Mouse (Mus musculus) granulocyte monocyte progenitor cell, adult 5-6 weeks (primary cell): ENCODE data around the gene Gm30302. TPM values are rescaled to one million over a fixed set of nuclear protein-coding genes. Genes with fewer than 3 reads are reported as not detected.
A peak's percentile ranks its signal among the peaks of the same experiment; 100 is the strongest.
"Not testable (repeated sequence)": the region's sequence is repeated elsewhere in the genome, so short reads cannot be mapped to it uniquely, and the experiment has no call there.

Experiments used
- ATAC-seq: replicated peaks from 2 replicates; pipeline ENCODE4 v1.8.0; 2016; ENCODE audit warnings: mild to moderate bottlenecking, moderate TSS enrichment, inconsistent platforms; ENCODE audit not compliant: poor library complexity, severe bottlenecking
- total RNA-seq, 2 experiments: library from RNA; stranded (forward) in 1 of 2; stranded (reverse) in 1 of 2; fragments of 200-712, 200-1000 nt in 1 of 2; fragments of >200 nt in 1 of 2; fragmentation: Nextera tagmentation in 1 of 2; gene quantifications; 2 replicates each; pipeline ENCODE4 v1.2.3; 2014 to 2017

Gene Gm30302
- total RNA-seq (2014; fragmentation: Nextera tagmentation) = not detected in 2 replicates
- total RNA-seq (2017) = not detected in 2 replicates

DNA sequence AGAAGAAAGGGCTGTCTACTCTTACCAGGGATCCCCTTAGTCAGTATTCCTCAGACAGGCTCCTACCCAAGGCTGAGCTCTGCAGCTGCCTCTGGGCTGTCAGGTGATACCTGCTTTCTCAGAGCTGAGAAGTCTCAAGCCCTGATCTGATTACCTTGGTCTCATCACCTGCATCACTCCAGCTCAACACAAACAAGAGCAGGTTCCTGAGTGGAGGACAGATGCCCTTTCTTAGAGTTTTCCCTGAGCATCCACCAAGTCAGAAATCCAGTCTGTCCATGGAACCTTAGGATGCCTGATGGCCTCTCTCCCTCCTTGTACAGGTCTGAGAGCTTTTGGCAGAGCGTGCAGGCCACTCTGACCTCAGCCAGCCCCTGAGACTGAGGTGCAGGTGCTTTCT, at the start of gene Gm30302:
Gm30302 (minus strand) TSS at position 101 of the 400 bp plus-strand sequence.
- ATAC-seq = no peak

DNA sequence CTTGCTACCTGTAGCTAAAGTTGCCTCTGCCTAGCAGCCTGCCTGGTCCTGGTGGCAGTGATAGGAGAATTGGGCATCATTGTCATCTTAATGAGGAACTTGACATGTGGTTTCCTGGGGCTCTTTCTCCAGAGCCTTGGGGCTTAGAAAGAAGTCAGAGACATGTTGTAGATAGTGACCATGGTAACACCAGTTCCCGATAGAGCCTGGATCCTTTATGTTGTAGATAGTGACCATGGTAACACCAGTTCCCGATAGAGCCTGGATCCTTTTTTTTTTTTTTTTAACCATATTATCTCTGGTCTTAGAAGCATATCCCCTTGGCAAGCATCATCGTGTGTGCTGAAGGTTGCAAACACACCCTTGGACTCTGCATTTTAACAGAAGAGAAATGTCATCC, 48.0 kb upstream of the Gm30302 start:
- peak; percentile 70 for ATAC-seq

DNA sequence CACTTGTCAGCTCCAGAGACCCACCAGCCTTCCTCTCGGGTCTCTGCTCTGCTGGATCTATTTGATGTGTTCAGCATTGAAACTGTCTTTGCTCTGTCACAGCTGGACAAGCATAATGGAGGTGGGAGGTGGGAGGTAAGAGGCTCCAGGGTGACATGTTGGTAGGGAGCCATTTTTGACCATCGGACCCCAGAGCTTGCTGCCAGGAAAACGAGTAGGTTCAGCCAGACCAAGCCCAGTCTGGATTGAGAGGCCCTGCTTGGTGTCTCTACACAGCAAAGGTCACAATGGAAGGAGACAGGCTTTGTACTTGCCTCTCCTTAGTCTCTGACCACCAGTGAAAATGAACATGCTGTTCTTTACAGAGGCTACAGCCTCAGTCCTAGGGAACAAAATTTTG, 47.3 kb upstream of the Gm30302 start:
- ATAC-seq = no peak

DNA sequence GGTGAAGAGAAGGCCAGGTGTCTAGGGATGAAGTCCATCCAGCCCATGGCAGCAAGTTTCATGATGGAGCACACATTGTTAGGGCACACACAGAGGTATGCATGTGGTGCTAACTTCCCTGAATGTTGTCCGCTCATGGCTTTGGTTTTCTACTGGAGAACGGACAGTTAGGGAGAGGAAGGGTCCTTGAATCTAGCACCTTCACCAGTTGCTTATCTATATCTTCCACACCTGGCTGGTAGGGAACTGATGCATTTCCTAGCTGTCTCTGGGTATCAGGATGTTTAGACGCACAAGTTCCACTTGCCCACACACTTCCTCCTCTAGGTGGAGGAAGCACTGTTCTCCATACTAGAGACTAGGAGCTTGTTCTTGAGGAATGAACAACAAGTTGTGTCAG, 46.9 kb upstream of the Gm30302 start:
- no peak for ATAC-seq

DNA sequence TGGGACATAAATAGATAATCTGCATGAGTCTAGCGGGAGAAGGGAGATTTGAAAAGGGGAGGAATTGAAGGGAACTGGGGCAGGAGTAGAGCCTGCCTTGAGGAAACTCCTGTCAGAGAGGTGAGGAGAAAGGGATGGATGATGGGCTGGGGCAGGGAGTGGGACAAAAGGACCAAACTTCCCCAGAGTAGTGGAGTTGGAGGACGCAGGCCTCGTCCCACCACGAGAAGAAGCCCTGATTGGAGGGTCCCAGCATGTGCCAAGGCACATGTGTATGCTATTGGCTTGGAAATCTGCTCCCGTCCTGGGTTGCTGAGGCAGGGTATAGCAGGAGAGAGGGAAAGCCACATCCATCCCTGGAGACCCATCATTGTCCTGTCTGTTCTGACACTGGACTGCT, 45.3 kb upstream of the Gm30302 start:
- no peak for ATAC-seq

DNA sequence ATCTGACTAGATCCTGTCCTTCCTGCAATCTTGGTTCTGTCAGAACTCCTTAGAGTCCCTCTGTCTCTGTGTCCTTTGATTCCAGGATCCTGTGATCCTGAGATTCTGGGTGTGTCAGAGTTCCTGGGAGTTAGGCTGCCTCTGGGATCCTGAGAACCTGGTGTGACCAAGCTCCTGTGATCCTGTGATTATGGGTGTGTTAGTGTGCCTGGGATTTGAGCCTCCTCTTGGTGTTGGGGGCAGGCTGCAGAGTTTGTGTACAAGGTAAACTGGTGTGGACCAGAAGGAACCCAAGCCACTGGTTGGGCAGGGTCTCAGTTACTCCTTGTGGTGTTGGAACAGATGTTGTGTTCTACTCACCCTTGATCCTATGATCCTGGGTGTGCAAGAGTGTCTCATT, 42.4 kb upstream of the Gm30302 start:
- no peak for ATAC-seq

DNA sequence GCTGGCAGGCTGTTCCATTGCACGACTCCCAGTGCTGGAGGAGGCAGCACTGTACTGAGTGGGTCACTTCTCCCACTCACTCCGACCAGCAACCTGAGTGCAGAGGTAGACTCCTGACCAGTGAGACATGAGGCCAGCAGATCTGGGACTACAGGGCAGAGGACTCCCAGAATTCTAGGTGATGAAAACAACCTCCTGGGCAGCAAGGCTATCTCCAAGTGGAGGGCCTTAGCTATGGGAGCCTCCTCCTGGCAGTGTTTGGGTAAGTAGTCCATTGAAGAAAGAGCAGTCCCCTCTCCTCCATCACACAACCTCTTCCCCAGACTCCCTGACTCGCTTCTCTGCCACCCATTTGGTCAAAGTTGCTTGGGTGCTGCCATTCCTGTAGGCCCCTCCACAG, 31.6 kb upstream of the Gm30302 start:
- ATAC-seq = no peak

DNA sequence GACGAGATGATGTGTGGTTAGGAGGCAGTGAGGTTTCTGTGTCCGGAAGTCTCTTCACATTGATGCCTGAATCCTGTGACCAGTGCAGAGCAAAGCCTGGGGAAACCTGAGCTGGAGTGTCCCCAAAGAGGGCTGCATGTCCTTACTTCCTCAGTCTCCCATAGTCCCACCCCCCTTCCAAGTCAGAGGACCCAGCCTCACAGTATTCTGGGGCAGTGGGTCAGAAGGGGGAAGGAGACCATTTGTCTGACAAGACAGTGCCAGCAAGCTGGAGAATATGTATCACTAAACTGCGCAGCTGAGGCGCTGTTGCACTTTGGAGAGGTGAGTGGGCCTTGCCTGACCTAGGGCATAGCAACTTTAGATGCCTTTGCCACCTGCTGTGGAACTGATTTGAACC, 26.5 kb upstream of the Gm30302 start:
- no peak for ATAC-seq

DNA sequence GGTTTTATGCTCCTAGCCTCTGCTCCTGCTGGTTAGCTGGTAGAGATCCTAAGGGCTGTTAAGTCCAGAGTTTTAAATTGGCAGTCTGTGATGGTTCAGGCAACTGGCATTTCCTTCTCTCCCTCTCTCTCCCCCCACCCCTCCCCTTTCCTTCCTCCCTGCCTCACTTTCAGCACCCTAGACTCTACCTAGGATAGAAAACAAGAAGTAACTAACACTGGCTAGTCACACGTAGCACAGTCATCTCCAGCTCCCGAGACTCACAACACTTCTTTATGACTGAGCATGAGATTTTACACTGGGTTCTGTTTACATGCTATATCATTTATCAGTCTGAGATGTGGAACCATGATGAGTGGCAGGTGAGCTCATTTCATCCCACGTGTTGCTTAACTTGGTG, 16.2 kb upstream of the Gm30302 start:
- ATAC-seq = no peak

DNA sequence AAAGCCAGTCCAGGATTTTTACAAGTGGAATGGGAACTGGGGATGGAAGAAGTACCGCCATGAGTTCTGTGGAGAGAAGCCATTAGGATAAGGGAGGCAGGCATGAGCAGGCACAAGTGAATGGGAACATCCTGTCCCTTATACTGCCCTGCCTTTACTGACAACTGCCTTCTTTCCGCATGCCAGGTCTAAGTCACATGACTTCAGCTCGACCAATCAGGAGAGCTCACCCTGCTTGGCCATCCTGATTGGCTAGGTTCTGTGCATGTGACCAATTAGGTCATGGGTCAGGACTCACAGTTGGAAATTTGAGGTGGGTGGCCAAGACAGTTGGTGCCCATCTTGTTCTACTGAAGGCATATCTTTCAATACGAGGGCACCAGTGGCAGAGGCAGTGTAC, 15.6 kb upstream of the Gm30302 start:
- no peak; the same call in 1 of the 2 replicates for ATAC-seq

DNA sequence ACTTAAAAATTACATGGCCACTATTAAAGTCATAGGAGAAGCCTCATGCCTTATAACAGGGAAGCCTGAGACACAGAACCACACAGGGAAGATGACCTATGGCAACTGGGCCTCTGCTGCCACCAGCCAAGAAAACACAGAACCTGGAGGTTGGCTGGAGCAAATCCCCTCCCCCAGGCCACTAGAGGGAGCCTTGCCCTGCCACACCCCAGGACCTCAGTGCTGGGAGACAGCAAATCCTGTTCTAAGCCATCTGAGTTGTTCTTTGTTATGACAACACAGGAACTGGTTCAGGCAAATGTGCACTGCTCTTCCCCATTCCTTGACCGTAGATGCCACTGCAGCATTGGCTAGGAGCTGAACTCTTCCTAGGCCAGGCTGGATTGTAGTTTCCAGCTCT, 8.3 kb upstream of the Gm30302 start:
- peak; percentile 14; the same call in 1 of the 2 replicates for ATAC-seq

DNA sequence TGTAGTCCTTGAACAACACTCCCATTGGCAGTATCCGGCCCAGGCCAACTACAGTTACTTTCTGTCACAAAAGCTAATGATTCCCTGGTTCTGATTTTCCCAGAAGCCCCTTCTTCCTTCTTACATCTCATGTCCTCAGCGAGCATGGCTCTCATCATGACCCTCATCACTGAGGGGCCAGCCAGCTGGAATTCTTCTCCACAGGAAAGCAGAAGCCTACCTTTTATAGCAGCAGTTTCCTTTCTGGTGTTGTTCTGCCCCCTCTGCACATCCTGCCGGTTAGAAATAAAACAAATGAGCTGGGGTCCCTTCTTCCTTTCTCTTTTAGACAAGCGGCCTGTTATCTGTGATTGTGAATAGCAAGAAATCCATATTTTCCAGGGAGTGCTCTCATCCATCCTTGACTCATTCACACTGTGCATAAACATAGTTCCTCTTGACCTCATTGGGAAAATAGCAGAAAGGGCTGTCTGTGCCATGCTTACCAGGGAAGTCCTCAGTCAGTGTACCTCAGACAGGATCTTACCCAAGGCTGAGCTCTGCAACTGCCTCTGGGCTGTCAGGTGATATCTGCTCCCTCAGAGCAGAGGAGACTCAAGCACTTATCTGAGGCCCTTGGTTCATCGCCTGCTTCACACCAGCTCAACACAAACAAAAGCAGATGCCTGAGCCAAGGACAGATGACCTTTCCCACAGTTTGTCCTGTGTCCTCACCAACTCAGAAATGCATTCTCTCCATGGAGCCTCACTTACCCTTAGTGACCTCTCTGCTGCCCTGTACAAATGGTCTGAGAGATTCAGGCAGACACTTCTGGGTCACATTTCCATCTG, 10.0 kb downstream of the Gm30302 start:
- no peak for ATAC-seq

DNA sequence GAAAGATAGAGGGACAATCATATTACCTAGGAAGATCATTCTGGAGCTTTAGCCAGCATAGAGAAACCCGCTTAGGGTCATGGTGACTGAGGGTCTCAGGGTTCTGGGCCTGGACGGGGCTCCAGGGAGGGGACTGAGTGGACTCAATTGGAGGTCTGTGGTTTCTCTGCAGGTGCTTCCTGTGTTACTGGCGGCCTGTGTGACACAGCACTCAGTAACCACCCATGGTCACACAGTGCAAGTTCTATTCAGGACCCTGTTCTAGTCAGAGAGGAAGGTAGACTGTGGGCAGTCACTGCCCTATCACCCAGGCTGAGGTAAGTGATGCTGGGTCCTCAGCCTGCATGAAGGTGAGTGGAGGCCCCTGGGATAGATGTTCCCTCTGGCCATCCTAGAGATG, 14.9 kb downstream of the Gm30302 start:
- ATAC-seq = peak; percentile 14

DNA sequence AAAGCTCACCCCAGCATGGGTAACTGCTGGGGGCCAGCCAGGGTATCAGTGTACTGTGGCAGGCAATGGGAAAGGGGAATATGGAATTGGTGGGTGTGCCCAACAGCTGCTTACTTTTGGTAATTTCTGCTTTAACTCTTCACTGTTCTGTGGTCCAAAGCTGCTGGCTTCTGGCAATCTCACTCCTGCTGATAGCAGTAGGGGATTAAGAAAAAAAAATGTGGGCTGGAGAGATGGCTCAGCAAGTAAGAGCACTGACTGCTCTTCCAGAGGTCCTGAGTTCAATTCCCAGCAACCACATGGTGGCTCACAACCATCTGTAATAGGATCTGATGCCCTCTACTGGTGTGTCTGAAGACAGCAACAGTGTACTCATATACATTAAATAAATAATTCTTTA, 27.3 kb downstream of the Gm30302 start:
- ATAC-seq = not testable (repeated sequence)

DNA sequence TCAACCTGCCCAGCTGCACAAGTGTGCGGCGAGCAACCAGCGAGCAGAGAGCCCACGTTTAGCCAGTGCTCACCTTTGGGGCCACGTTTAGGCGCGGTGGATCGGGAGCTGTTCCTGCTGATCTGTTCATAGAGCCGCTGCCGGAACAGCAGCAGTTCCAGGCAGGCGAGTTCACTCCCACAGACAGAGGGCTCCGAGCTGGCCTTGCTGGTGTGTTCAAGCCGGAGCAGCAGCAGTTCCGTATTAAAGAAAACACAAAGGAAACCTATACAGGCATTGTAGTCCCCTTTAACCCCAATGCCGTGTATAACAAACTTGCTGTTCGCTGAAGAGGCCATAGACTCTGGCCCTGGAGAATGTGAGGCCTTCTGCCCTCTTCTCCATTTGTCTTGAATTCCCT, 29.7 kb downstream of the Gm30302 start:
- ATAC-seq = no peak

DNA sequence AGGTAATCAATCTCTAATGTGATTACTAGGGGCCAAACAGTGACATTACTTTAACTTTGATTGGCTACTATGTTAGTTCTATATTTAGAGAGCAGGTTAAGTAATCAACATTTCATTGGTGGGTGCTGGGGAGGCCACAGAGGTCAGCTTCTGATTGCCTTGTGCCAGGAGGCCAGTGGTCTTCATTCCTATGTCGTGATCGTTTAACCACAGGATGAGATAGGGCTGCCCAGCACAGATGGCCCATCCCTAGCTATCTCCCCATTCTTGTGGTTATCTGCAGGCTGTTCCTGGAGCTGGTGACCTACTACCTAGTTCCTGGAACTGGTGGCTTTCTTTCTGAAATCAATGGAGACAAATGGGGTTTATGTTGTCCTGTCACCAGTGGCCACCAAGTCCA, 30.8 kb downstream of the Gm30302 start:
- ATAC-seq = peak; percentile 20; the same call in 1 of the 2 replicates

DNA sequence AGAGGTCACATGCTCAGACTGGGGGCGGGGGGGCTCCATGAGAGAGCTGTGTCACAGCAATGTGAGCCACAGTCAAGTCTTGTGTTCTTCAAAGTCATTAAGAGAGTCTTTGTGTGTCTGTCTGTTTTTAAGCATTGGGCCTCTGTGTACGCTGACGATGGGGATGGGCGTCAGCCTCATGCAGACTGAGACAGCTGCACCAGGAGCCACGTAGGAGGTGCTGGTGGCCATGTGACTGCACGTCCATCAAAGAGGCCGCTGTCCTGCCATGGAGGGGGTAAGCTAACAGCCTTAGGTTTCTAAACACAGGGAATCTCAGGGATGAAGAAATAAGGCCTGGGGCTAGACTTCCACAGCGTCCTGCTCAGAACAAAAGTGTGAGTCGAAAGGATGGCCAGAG, 32.5 kb downstream of the Gm30302 start:
- no peak for ATAC-seq

DNA sequence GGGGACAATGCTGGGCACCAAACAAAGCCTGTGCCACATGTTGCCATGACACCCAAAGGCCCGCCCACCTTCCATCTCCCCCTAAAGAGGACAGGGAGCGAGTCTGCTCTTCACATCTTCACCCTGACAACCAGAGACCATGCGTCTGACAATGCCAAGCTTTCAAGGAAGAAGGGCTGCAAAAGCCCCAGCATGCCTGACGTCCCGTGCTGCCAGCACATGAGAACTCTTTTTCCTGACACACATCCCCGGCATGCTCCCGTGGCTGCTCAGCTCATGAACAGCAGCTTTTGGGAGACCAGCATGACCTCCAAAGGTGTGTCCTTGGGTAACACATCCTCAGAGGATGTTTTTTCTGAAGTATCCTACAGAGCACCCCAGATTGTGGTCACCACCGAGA, 33.5 kb downstream of the Gm30302 start:
- no peak for ATAC-seq

DNA sequence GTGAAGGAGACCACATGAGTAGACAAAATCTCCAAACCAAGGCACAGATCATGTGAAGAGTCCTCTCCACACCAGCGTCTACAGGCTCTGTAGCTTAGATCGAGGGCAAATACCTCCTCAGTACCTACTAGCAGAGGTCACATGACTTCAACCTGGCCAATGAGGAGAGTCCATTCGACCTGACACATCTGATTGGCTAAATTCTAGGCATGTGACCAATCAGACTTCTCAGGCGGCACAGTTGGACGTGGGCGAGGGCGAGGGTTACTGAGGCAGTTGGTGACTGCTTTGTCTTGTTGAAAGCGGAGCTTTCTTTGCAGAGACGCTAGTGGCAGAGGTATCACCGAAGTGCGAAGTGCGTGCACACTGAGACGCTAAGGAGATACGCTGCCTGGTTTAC, 36.6 kb downstream of the Gm30302 start:
- ATAC-seq = no peak

DNA sequence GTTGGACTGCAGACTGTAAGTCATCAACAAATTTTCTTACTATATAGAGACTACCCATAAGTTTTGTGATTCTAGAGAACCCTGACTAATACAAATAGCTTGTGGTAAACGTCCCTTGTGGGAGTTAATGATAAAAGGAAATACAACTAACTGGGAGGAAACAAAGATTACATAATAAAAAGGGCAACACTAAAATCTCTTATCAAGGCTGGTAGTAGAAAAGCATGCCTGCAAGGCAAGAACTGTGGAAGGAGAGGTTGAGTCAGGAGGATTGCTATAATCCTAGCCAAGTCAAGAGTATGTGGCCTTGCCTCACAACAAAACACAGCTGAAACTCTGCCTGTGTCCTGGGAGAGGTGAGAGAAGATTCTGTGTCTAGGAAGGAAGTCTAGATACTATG, 38.1 kb downstream of the Gm30302 start:
- no peak for ATAC-seq

DNA sequence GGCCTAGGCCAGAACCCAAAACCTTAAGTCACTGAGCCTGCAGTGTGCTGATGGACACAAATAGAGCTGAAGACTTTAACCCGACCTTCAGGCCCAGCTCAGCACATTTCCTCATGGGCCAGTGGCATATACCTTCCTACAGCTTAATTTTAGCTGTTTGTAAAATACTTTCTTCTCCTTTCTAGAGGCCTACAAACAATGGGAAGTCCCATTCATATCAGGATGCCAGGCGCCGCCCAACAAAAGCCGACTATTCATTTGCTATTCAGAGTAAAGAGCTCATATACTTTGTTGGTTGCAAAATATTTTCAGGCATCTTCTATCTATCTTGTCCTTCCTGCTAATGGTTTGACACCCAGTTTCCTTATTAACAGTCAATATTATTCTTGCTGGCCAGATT, 40.8 kb downstream of the Gm30302 start:
- ATAC-seq = no peak

DNA sequence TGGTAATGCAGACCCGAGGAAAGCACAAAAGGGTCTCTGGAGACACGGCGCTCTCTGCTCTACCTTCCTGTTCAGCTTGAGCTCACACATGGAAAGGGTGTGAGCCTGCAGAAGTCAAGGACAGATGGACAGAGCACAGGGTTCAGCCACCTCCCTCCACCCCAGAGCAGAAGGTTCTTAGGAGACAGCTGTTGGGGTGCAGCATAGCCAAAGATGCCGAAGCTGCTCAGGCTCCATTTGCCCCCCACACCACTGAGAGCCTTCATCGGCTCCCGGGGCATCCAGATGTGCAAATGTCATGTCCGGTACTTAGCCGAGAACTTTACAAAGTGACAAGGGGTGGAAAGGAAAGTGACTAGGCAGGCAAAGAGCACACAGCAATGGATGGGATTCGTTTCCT, 42.2 kb downstream of the Gm30302 start:
- ATAC-seq = no peak
